Mouse (Mus musculus): Measurements from ENCODE around the gene Krtap26-1.

Gene Krtap26-1

GRCm38 (mm10) chr16:88647358-88647846 lies at the start of gene Krtap26-1:
Krtap26-1 (minus strand) TSS chr16:88647796.
- peak in 1 of 2 experiments; percentile 3 for DNase-seq

- DNase-seq, result no peak
Measured at GRCm38 (mm10) chr16:88696256-88696655, 48.7 kb upstream of the Krtap26-1 start.

GRCm38 (mm10) chr16:88681282-88681681 lies 33.7 kb upstream of the Krtap26-1 start:
- no peak for DNase-seq

GRCm38 (mm10) chr16:88679099-88679498 lies 31.5 kb upstream of the Krtap26-1 start:
- no peak for DNase-seq

GRCm38 (mm10) chr16:88671571-88671970 lies 24.0 kb upstream of the Krtap26-1 start, which contains the start of gene Krtap27-1:
Krtap27-1 (minus strand) TSS chr16:88671671.
- no peak for DNase-seq

GRCm38 (mm10) chr16:88657426-88657825 lies 9.8 kb upstream of the Krtap26-1 start:
- peak in 1 of 2 experiments; percentile 10 for DNase-seq

- no peak for DNase-seq
Measured at GRCm38 (mm10) chr16:88651952-88652351, 4.4 kb upstream of the Krtap26-1 start.

GRCm38 (mm10) chr16:88651082-88651481 lies 3.5 kb upstream of the Krtap26-1 start:
- no peak for DNase-seq

- no peak for DNase-seq
Measured at GRCm38 (mm10) chr16:88646366-88647111, 1.1 kb downstream of the Krtap26-1 start.

GRCm38 (mm10) chr16:88640053-88640452 lies 7.5 kb downstream of the Krtap26-1 start:
- DNase-seq, result no peak

- DNase-seq, result peak in 1 of 2 experiments; percentile 3
Measured at GRCm38 (mm10) chr16:88635142-88635541, 12.5 kb downstream of the Krtap26-1 start.

GRCm38 (mm10) chr16:88631474-88631873 lies 16.1 kb downstream of the Krtap26-1 start:
- DNase-seq, result peak; percentile 2 to 9

- DNase-seq, result no peak
Measured at GRCm38 (mm10) chr16:88627566-88627965, 20.0 kb downstream of the Krtap26-1 start, which contains the start of gene 2310079G19Rik. 2310079G19Rik (minus strand) TSS chr16:88627666.

- DNase-seq, result no peak
Measured at GRCm38 (mm10) chr16:88612712-88613111, 34.9 kb downstream of the Krtap26-1 start.

- peak in 1 of 2 experiments; percentile 8 for DNase-seq
Measured at GRCm38 (mm10) chr16:88611922-88612321, 35.7 kb downstream of the Krtap26-1 start, which contains the start of gene Krtap24-1. Krtap24-1 (minus strand) TSS chr16:88612279.

GRCm38 (mm10) chr16:88604570-88604969 lies 43.0 kb downstream of the Krtap26-1 start:
- no peak for DNase-seq

- DNase-seq, result no peak
Measured at GRCm38 (mm10) chr16:88602464-88602863, 45.1 kb downstream of the Krtap26-1 start.

- DNase-seq, result no peak
Measured at GRCm38 (mm10) chr16:88600303-88600702, 47.3 kb downstream of the Krtap26-1 start.

GRCm38 (mm10) chr16:88599504-88600237 lies 47.9 kb downstream of the Krtap26-1 start:
- DNase-seq, result peak in 1 of 2 experiments; percentile 6

All from kidney, postnatal 4 days (tissue).